ENCODE assay signal across 31 mouse cellular contexts in the genomic region with DNA sequence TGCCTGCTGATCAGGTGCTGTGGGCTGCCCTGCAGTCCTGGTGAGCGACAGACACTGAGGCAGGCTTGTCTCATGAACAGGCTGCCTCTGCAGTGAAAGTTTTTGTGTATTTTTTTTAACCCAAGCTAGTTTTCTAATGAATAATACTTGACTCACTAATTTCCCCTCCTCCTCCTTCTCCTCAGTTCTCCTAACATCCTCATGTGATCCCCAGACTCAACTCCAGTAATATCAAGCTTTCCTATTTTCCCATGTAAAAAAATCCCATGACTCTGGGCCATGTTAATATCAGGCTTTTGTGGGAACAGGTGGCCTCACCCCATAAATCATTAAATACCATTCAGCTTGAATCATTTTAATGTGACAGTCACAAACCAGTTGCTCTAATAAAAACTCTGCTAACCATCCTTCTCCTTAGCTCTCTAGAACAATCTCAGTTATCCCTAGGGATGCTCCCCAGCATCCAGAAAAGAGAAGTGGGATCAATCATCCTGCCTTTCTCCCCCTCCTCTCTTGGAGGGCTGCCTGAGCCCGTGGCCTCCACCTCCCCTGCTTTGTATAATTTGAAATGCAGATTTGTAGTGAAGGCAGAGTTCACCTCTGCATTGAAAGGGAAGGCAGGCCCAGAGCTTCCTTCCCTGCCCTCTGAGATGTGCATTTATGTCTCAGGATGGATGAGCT. TPM values are rescaled to one million over a fixed set of nuclear protein-coding genes. Genes with fewer than 3 reads are reported as not detected.
DNase-seq lines count a peak whose midpoint lies in the region; ATAC-seq and TF ChIP-seq lines count a peak whose summit lies in the region.
"Had no signal": no experiment of that assay in that cellular context is flagged by ENCODE, and none has a peak within 500 bp of the region (broad histone marks: within the 10 kb centered on the region; RNA-seq: fewer than 3 reads in every experiment).

No protein-coding gene starts in this region.

- no peaks in the 10 kb centered on the region for H3K9me3 ChIP-seq in hindbrain, embryonic 12.5 days (replicated peaks)
- no peaks in the 10 kb centered on the region for H3K9me3 ChIP-seq in hindbrain, postnatal 0 days (ENCODE audit: low read length)
- H3K9me3 ChIP-seq in midbrain, embryonic 16.5 days (replicated peaks; ENCODE audit: control insufficient read depth, low read length, poor library complexity, severe bottlenecking) = no peaks in the 10 kb centered on the region
- no peaks in the 10 kb centered on the region for H3K9me3 ChIP-seq in midbrain, embryonic 10.5 days (replicated peaks)
- H3K9me3 ChIP-seq in neural tube, embryonic 14.5 days (ENCODE audit: control insufficient read depth, low read length) = no peaks in the 10 kb centered on the region
- H3K9me3 ChIP-seq: embryonic facial prominence, embryonic 10.5 days; embryonic facial prominence, embryonic 15.5 days; forebrain, embryonic 13.5 days; heart, embryonic 10.5 days; heart, embryonic 15.5 days; hindbrain, embryonic 15.5 days; intestine, embryonic 15.5 days; liver, embryonic 13.5 days; megakaryocyte, embryonic 14.5 days had no signal

- no peak overlapping the region for H3K9ac ChIP-seq in hindbrain, embryonic 12.5 days
- H3K9ac ChIP-seq in hindbrain, postnatal 0 days (replicated peaks; ENCODE audit: low read length) = no peak overlapping the region
- 0 out of 2 replicates have a peak overlapping the region, but pooled peaks have one; percentile 6 for H3K9ac ChIP-seq in midbrain, embryonic 16.5 days (ENCODE audit: low read depth, low read length)
- H3K9ac ChIP-seq in neural tube, embryonic 14.5 days (replicated peaks; ENCODE audit: low read depth, low read length) = no peak overlapping the region
- H3K9ac ChIP-seq: embryonic facial prominence, embryonic 15.5 days; forebrain, embryonic 13.5 days; heart, embryonic 15.5 days; hindbrain, embryonic 15.5 days; intestine, embryonic 15.5 days; liver, embryonic 13.5 days had no signal

- no peak for DNase-seq in hindbrain, postnatal 0 days (ENCODE audit: low spot score)
- DNase-seq in midbrain, embryonic 10.5 days (ENCODE audit: low spot score) = no peak
- DNase-seq in brain, embryonic 14.5 days (ENCODE audit: low read depth) = peak; percentile 23
- DNase-seq in right cerebral cortex, postnatal 36 days (ENCODE audit: low spot score in 2 of 2) = no peak
- DNase-seq: adrenal gland, adult 2 months; cerebellum, adult 8-10 months; cerebellum, postnatal 25 days; gastrocnemius, postnatal 10 days; kidney, adult 8-10 months; kidney, postnatal 4 days; layer of hippocampus, postnatal 36 days; liver, embryonic 13.5 days; lung, adult 18-20 months; lung, postnatal 4 days; thymus, adult 2 months; thymus, postnatal 4 days had no signal

- peaks cover 29% of the 10 kb centered on the region for H3K27me3 ChIP-seq in hindbrain, embryonic 12.5 days
- H3K27me3 ChIP-seq in hindbrain, postnatal 0 days (ENCODE audit: insufficient read depth, low read length) = 0 out of 2 replicates have a peak, but pooled peaks cover 3% of the 10 kb centered on the region
- H3K27me3 ChIP-seq in midbrain, embryonic 16.5 days (ENCODE audit: control insufficient read depth, insufficient read depth, low read depth, low read length) = peaks cover 24% of the 10 kb centered on the region
- H3K27me3 ChIP-seq in midbrain, embryonic 10.5 days (ENCODE audit: low read depth, poor library complexity, severe bottlenecking) = peaks cover 75% of the 10 kb centered on the region
- H3K27me3 ChIP-seq in neural tube, embryonic 14.5 days (ENCODE audit: control insufficient read depth, insufficient read depth, low read length) = peaks cover 20% of the 10 kb centered on the region

- 46% methylated on average over 2 of the region's 2 CpGs for WGBS in hindbrain, embryonic 12.5 days
- WGBS in hindbrain, postnatal 0 days = 44% methylated on average over 2 of the region's 2 CpGs
- 43% methylated on average over 2 of the region's 2 CpGs for WGBS in midbrain, embryonic 16.5 days
- 50% methylated on average over 2 of the region's 2 CpGs for WGBS in midbrain, embryonic 10.5 days
- WGBS in neural tube, embryonic 14.5 days = 46% methylated on average over 2 of the region's 2 CpGs

- ATAC-seq in hindbrain, embryonic 12.5 days (ENCODE audit: low FRiP score) = peak; percentile 47; the same call in 1 of the 2 replicates
- ATAC-seq in hindbrain, postnatal 0 days = no peak
- ATAC-seq in midbrain, embryonic 16.5 days = no peak
- ATAC-seq in neural tube, embryonic 14.5 days (ENCODE audit: low read depth) = 0 out of 2 replicates have a peak, but pooled peaks have one; percentile 28
- ATAC-seq: activated CD4-positive, CD25-positive, alpha-beta regulatory T cell, adult 4 months; CD4-positive, CD25-positive, alpha-beta regulatory T cell, adult 4 months; forebrain, embryonic 13.5 days; intestine, embryonic 15.5 days; lung, postnatal 0 days had no signal

- H3K27ac ChIP-seq in hindbrain, embryonic 12.5 days = no peak overlapping the region
- H3K27ac ChIP-seq in hindbrain, postnatal 0 days = no peak overlapping the region
- H3K27ac ChIP-seq in midbrain, embryonic 16.5 days (ENCODE audit: low read length) = no peak overlapping the region
- H3K27ac ChIP-seq in midbrain, embryonic 10.5 days (replicated peaks) = no peak overlapping the region
- H3K27ac ChIP-seq in neural tube, embryonic 14.5 days (ENCODE audit: low read depth, low read length) = no peak overlapping the region
- H3K27ac ChIP-seq: embryonic facial prominence, embryonic 10.5 days; embryonic facial prominence, embryonic 15.5 days; forebrain, embryonic 13.5 days; heart, embryonic 10.5 days; heart, embryonic 15.5 days; hindbrain, embryonic 15.5 days; intestine, embryonic 15.5 days; kidney, postnatal 0 days; liver, embryonic 13.5 days had no signal

- no peaks in the 10 kb centered on the region for H3K36me3 ChIP-seq in hindbrain, embryonic 12.5 days
- no peaks in the 10 kb centered on the region for H3K36me3 ChIP-seq in hindbrain, postnatal 0 days (ENCODE audit: insufficient read depth, low read length)
- no peaks in the 10 kb centered on the region for H3K36me3 ChIP-seq in midbrain, embryonic 16.5 days (ENCODE audit: control insufficient read depth, insufficient read depth, low read length)
- 0 out of 2 replicates have a peak, but pooled peaks cover 3% of the 10 kb centered on the region for H3K36me3 ChIP-seq in midbrain, embryonic 10.5 days
- H3K36me3 ChIP-seq in neural tube, embryonic 14.5 days (ENCODE audit: control insufficient read depth, insufficient read depth, low read length) = no peaks in the 10 kb centered on the region
- H3K36me3 ChIP-seq: hindbrain, embryonic 15.5 days; intestine, embryonic 15.5 days had no signal

- TF ChIP-seq POLR2A in brain, embryonic 14.5 days (IDR thresholded peaks at IDR 0.05; ENCODE audit: borderline replicate concordance, extremely low read depth, insufficient read depth, insufficient read length, poor library complexity, severe bottlenecking) = no peak

- no peak overlapping the region for H3K4me2 ChIP-seq in hindbrain, embryonic 12.5 days (replicated peaks)
- no peak overlapping the region for H3K4me2 ChIP-seq in hindbrain, postnatal 0 days (ENCODE audit: low read depth, low read length)
- no peak overlapping the region for H3K4me2 ChIP-seq in midbrain, embryonic 16.5 days (ENCODE audit: low read length)
- H3K4me2 ChIP-seq in neural tube, embryonic 14.5 days (ENCODE audit: low read depth, low read length) = no peak overlapping the region
- H3K4me2 ChIP-seq: embryonic facial prominence, embryonic 15.5 days; forebrain, embryonic 13.5 days; heart, embryonic 15.5 days; hindbrain, embryonic 15.5 days; intestine, embryonic 15.5 days; liver, embryonic 13.5 days had no signal

- 0 out of 2 replicates have a peak, but pooled peaks cover 4% of the 10 kb centered on the region for H3K4me1 ChIP-seq in hindbrain, embryonic 12.5 days
- H3K4me1 ChIP-seq in hindbrain, postnatal 0 days (ENCODE audit: insufficient read depth, low read length) = no peaks in the 10 kb centered on the region
- 0 out of 2 replicates have a peak, but pooled peaks cover under 1% of the 10 kb centered on the region for H3K4me1 ChIP-seq in midbrain, embryonic 16.5 days (ENCODE audit: control insufficient read depth, insufficient read depth, low read length)
- H3K4me1 ChIP-seq in midbrain, embryonic 10.5 days = peaks cover 38% of the 10 kb centered on the region
- H3K4me1 ChIP-seq in neural tube, embryonic 14.5 days (ENCODE audit: control insufficient read depth, insufficient read depth, low read length) = no peaks in the 10 kb centered on the region
- H3K4me1 ChIP-seq: megakaryocyte, embryonic 14.5 days had no signal

- no peak overlapping the region for H3K4me3 ChIP-seq in hindbrain, embryonic 12.5 days
- H3K4me3 ChIP-seq in hindbrain, postnatal 0 days (ENCODE audit: low read length) = no peak overlapping the region
- H3K4me3 ChIP-seq in midbrain, embryonic 16.5 days (ENCODE audit: low read depth, low read length) = no peak overlapping the region
- no peak overlapping the region for H3K4me3 ChIP-seq in midbrain, embryonic 10.5 days
- no peak overlapping the region for H3K4me3 ChIP-seq in neural tube, embryonic 14.5 days (ENCODE audit: low read depth, low read length)
- H3K4me3 ChIP-seq: embryonic facial prominence, embryonic 10.5 days; embryonic facial prominence, embryonic 15.5 days; forebrain, embryonic 13.5 days; heart, embryonic 10.5 days; heart, embryonic 15.5 days; hindbrain, embryonic 15.5 days; intestine, embryonic 15.5 days; liver, embryonic 13.5 days; megakaryocyte, embryonic 14.5 days had no signal

- TF ChIP-seq CTCF in hindbrain, postnatal 0 days (IDR thresholded peaks at IDR 0.05; ENCODE audit: low read depth) = no peak
- no peak for TF ChIP-seq CTCF in brain, embryonic 14.5 days (IDR thresholded peaks at IDR 0.05; ENCODE audit: borderline replicate concordance, extremely low read depth, insufficient read depth, insufficient read length)

RNA-seq across cellular contexts. Expression of gene Cxcl12, which starts 6.9 kb away (rescaled TPM):
- 79.3 and 91.9 TPM in 2 replicates for polyA plus RNA-seq in hindbrain, embryonic 12.5 days (2016; fragmentation: Nextera tagmentation; extraction: Ambion mirVana)
- total RNA-seq in hindbrain, postnatal 0 days (2014; rRNA removed) = 39.2 and 40.3 TPM in 2 replicates
- 90.9 and 92.2 TPM in 2 replicates for polyA plus RNA-seq in hindbrain, postnatal 0 days (2015; fragmentation: Nextera tagmentation; extraction: Ambion mirVana)
- 51.5 and 52.0 TPM in 2 replicates for polyA plus RNA-seq in midbrain, embryonic 16.5 days (2015; fragmentation: Nextera tagmentation; extraction: Ambion mirVana)
- 59.9 and 72.6 TPM in 2 replicates for polyA plus RNA-seq in midbrain, embryonic 10.5 days (2016; fragmentation: Nextera tagmentation; extraction: Ambion mirVana)
- 69.4 and 73.6 TPM in 2 replicates for polyA plus RNA-seq in brain, embryonic 14.5 days (2012; rRNA removed)
- 6.0 and 42.0 TPM in 2 replicates for polyA plus RNA-seq in neural tube, embryonic 14.5 days (2014; fragmentation: Nextera tagmentation; extraction: Ambion mirVana)
- polyA plus RNA-seq: activated CD4-positive, CD25-positive, alpha-beta regulatory T cell, adult 4 months; CD4-positive, CD25-positive, alpha-beta regulatory T cell, adult 4 months had no signal

Comparison
In these comparisons a context has a peak if more than half of its experiments do, and no peak if none do; other contexts are left out.
1. ATAC-seq: peak in hindbrain, embryonic 12.5 days (single experiment) and neural tube, embryonic 14.5 days (single experiment); none in hindbrain, postnatal 0 days (single experiment) and midbrain, embryonic 16.5 days (single experiment).